Mouse (Mus musculus) adrenal gland, postnatal 25 days (tissue): ENCODE data around the gene Prkcb. TPM values are rescaled to one million over a fixed set of nuclear protein-coding genes. Genes with fewer than 3 reads are reported as not detected.

Experiments
- DNase-seq: peaks from one replicate; pipeline ENCODE4 v3.0.0; 2021; ENCODE audit warnings: mixed read lengths
- total RNA-seq: library from RNA; stranded (reverse); gene quantifications from 2 replicates; pipeline ENCODE4 v1.2.3, GENCODE M21; 2021

Gene Prkcb
- total RNA-seq, 1 experiment from 2014 or later = 10.7 TPM

DNA sequence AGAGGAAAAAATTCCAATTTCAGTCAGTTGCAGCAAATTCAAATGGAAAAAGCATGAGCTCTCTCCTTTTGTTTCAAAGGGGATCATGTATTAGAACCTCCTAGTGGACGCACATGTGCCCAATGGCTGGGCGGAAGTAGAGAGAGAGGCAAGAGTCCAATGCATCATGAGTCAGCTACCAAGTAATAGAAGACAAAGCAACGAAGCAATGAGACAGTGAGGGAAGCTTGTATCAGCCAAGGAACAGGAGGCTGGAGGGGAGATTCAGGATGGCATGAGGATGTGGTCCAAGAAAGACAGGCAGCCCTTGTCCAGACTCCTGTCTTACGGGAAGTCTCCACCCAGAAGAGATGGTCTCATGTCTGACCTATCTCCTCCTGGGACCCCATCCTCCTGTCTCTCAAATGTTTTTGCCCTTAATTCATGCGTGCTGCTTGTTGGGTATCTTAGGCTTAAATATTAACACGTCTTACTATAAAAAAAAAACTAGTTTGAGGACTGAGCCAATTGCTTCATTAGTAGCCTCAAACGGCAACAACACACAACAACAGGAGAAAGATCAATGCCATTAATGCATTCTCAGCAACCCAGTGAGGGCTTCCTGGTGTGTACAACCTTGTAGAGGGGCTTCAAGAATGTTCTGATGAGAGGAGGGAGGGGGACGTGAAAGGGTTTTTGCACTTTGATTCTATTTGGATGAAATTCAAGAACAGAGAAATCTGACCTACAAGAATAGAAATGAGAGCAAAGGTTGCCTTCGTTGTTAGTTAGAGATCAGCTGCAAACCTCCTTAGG, 245.2 kb downstream of the Prkcb start:
- DNase-seq = no peak

DNA sequence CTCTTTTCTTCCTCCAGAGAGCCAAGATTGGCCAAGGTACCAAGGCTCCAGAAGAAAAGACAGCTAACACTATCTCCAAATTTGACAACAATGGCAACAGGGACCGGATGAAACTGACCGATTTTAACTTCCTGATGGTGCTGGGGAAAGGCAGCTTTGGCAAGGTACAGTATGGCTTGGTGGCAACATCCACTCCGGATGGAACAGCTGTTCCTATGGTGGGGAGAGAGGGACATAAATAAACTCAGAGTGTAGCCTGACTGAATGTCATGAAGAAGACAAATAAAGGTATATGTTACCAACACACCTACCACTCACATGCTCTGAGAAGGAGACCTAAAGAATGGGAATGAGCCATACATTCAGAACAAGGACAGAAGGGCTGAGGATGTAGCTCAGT, 256.1 kb downstream of the Prkcb start:
- DNase-seq = no peak

DNA sequence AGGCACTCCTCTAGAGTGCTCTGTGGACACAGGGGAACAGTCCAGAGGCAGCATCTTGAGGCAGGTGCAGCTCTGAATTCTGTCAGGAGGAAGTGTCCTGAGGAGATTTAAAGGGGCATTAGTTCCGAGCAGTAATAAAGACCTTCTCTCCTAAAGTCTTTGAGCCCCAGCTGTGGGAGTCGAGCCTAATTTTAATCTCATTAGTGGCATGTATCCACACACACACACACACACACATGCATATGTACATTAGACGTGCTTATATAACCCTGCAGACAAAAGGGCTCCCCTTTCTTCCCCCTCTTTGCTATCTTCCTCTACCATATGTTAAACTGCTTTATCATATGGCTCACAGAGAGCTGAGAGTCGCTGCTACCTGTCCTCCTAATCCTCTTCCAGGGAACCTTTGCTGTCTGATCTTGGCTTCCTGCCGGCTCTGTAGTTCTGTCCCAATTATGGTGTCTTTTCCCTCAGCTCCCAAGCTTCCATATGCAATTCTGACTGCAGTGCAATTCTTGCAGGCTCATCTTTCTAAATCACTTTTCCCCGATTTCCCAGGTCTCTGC, 268.1 kb downstream of the Prkcb start:
- no peak for DNase-seq

DNA sequence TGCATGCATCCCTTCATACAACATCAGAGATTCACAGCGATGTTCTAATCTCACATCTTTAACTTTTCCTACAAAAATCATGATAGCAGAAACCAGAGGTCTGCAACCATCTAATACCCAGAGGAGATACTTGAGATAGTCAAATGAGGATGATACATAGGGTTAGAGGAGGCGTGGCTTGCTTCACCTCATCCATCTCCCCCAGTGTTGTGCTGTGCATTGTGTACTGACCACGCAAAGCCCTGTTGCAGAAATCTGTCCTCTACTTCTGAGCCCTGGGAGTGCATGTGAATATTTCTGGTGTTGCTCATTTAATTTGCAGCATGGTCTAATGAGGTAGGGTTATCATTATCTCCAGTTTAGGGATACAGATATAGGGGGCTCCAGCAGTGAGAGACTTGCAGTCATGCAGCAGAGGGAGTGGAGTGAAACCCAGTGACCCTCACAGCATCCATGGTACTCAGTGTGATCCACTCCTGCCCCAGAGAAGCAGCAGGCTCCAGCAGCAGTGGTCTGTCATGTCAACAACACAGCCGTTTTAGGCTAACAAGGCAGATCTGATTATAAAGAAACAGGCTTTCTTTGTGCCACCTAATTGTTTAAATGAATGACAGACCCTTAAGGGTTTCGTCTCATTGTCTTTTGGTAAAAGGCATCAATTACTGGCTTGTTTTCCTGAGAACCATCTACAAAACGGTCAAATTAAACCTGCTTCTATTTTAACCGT, 269.7 kb downstream of the Prkcb start:
- no peak for DNase-seq

DNA sequence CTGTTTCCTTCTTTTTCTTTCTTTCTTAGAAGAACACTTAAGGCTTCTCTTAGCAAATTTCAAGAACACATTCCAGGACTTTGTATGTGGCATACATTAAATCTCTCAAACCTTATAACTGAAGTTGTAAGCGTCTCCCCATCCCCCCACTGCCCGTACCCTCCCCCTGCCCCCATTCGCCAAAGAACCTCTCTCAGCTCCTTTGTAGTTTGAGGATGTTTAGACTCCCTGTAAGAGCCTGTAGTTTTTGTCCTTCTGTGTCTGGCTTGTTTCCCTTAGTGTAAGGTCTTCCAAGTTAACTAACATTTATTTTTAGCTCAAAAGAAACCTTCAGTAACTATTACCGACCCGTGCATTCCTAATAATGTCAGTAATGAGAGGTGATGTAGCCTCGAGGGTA, 270.4 kb downstream of the Prkcb start:
- DNase-seq = no peak

DNA sequence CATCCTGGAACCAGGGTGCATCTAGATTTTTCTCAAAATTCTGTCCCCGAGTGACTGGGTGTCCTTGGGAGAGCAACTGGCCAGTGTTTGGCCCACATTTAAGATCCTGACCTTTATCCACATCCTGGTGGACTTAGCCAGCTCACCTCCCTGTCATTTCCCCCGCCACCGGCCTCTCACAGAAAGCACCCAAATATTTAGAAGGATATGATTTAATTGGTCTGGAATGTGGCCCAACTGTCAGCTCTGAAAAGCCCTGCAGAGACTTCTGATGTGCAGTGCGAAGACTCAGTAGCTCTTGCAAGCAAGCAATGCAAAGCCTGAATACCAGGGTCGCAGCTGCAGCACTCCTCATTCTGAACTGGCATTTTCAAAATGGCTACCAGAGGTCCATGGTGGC, 274.0 kb downstream of the Prkcb start:
- peak; percentile 35 for DNase-seq

DNA sequence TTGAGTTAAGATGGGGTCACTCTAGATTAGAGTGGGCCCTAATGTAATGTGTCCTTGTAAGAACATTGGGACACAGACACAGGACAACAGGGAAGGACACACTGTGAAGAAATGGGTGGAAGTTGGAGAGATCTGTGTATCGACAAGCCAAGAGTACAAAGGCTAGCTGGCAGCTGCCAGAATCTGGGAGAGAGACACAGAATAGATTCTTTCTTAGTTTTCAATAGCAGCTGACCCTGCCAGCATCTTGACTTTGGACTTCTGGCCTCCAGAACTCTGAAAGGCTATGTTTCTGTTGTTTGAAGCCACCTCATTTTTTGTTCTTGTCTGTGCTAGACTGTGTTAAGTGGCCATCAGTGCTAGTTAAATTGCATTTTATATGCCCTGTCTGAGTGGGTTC, 276.8 kb downstream of the Prkcb start:
- no peak for DNase-seq

DNA sequence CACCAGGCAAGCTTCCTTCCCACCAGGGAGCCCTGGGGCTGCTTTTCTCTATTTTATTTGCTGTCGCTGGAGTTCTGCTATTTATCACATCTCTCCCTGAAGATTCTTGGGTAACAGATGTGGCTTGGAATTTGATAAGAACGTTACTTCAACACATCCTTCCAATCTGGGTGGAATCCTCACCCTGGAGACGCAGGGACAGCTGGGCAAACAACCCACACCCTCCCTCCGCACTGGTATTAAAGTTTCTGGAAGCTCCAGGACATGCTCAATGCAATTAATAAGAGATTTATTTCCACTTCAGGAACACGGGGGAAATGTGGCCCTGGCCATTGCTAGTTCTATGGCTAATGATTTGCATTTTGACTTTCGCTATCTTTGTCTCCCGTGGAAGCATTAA, 277.5 kb downstream of the Prkcb start:
- no peak for DNase-seq

DNA sequence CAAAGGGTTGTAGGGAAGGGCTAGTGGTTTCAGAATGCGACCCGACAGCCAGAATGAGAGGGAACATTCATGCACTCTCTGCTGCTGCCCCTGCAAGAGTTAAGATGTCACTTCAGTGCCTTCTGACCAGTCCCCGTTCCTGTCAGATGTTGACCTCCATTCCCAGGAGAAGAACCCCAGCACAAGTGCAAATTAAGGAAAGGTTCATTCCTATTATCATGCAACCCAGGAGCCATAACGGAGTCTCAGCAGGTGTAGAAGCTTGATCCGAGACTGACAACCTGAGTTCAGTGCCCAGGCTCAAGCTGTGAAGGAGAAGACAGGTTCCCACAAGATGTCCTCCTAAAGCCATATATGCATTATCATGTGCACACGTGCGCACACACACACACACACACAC, 280.2 kb downstream of the Prkcb start:
- DNase-seq = no peak

DNA sequence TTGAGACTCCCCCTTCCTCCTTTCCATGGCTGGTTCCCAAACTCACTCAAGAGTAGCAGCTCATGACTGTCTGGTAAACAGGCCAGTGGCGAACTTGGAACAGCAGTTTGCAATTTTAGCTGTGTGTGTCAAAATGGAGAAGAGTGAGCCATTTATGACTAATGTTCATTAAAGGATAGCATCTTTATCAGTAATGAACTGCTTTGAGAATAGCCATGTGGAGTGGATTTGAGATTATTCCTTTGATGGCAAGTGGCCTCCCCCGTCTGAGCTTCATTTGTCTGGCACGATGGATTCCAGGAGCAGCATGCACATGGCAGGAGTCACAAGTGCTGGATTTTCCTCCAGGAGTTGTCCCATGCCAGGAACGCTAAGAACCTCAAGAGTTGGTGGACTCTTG, 281.9 kb downstream of the Prkcb start:
- DNase-seq = no peak

DNA sequence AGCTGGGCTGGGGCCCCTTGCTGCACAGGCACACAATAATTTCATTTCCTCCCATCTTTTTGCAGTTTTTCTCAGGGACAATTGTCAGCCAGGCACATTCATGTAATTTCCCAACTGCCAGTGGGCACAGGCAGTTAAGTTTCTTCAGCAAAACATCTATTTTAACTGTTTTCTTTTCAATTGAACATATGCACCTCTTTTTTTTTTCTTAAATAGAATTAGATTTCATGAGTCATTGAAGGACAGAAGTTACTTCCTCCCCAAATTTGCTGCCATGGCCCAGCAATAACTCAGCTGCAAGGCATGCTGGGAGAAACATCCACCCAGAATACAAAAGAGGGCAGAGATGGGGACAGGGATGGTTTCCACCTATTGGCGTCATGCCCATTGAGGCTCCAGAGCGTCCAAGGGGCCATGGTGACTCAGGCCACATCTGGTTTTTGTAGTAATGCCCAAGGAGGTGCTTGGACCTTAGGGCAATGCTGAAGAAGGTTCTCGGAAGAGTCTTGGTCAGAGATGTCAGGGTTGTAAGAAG, 284.6 kb downstream of the Prkcb start:
- DNase-seq = no peak

DNA sequence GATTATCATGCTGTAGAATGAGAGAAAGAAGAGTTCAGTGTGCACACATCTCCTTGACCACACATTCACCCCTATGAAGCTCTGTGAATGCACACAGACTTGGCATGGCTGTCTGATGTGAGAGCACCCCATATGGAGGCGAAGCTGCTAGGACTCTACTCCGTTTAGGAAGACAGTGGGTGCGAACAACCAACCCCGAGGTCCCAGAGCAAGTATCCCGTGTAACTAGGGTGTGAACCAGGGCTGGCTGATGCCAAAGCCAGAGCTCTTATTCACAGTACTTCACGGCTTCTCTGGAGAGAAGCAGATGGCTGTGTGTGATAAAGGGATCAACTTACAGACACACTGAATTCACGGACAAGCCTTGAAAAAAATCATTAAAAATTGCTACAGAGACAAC, 285.9 kb downstream of the Prkcb start:
- DNase-seq = no peak

DNA sequence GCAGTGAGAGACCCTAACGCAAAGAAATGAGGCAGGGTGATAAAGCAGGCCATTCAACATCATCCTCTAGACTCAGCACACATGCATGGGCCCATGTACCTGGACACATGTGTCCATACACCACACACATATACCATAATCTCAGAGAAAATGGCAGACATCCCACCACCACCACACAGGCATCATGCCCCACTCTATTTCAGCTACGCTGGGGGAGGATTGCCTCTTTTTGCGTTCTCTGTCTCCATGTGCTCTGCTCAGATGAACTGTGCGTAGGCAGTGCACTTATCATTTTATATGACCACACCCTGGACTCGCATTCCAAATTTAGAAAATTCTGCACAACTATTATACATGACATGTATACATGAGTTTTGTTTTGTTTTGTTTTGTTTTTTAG, 286.5 kb downstream of the Prkcb start:
- no peak for DNase-seq

DNA sequence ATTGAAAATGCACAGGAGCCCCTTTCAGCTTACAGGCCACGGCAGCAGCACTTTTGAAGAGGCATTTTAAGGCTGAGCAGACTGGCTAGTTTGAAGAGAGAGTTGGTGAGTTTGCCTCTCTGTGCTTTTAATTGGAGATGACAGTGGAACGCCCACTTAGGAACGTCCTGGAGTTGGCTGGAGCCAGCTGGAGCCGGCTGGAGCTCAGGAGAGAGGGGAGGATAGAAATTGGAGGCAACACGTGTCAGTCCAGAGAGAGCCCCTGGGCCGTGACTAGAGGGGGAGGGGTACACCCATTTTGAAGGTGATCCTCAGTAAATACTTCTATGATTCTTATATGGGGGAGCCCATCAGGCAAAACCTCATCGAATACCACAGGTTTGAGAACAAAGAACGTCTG, 287.0 kb downstream of the Prkcb start:
- DNase-seq = no peak

DNA sequence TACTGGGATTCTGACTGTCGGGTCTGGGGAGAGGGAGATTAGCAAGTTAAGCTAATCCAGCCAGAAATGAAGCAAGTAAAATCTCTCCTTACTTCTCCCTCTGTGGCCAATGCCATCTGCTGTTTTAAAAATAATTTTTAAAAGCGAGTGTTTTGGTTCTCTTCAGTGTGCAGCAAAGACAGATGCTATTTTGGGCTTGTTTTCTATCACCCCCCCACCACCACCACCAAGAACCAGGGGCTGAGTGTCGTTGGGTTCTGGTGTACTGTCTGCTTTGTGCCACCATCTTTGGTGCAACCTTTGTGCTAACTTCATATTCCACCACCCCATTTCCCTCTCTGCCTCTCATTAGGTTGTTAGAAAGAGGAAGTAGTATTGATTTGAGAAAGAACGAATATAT, 289.0 kb downstream of the Prkcb start:
- no peak for DNase-seq

DNA sequence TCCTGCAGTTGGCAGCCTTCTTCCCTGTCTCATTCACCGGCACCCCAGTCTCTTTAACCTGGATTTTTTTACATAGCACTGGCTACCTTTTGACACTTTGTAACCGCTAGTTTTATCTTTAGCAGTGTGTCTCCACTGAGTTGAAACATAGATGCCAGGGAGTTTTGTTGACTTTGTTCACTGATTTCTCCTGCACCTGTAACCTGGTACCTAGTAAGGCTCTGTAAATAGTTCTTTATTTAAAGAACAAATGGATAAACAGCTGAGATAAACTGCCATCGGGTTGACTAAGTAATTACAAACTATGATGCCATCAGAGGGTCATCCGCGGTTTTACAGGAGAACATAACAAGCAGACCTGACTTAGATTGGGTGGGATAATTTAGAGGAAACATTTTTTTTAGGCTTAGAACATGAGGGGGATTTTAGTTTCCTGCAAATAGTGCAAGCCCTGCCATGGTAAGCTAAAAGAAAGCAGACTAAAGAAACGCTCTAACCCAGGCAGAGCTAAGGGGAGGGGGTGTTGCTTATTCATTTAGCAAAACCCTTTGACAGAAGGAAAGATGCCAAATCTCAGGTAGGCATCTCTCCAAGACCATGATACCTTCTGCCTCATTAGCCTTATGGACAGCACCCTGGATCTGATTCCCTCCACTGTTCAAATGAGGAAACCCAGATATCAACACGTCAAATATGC, 291.1 kb downstream of the Prkcb start:
- DNase-seq = no peak

DNA sequence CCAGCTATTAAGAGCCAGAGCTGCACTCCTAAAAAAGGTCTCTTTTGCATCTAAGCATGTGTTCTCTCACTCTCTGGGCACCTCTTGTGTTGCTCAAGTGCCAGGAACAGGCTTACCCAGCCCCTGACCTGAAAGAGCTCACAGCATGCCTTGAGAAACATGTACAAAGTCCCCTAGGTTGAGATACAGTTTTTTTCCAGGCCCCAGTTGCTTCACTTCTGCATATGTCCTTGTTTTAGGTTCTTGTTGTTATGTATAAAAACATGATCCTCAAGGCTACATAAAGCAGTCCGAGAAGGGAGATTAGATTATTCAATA, 291.6 kb downstream of the Prkcb start:
- DNase-seq = no peak

DNA sequence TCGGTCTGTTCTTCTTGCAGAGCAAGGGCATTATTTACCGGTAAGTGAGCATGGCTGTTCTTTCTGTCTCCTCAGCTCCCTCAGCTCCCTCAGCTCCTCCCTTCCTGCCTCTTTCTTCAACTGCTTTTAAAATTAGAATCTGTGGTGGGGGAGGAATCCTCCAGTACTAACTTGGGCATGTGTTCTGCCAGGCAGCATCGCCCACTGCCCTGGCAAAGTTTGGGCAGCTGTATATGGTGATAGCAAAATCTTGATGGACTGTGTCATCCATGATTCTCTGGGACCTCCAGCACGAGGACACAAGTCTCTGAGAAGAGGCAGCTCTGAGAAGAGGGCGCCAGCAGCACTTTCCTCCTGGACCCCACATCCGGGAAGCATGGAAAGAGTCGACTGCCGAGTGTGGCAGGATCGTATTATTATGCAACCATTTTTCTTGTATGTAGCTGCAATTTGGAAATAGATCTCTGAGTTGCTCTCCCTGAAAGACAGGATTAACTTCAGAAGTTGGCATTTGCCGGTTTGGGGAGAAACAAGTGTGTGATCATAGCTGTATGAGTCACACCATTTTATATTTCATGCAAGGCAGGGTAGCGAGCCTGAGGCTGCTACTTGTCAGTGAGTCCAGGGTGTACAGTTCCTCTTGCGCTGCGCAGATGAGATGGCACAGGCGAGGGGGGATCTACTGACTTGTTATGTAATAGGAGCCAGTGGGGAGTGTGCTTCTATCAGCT, 296.0 kb downstream of the Prkcb start:
- DNase-seq = no peak

DNA sequence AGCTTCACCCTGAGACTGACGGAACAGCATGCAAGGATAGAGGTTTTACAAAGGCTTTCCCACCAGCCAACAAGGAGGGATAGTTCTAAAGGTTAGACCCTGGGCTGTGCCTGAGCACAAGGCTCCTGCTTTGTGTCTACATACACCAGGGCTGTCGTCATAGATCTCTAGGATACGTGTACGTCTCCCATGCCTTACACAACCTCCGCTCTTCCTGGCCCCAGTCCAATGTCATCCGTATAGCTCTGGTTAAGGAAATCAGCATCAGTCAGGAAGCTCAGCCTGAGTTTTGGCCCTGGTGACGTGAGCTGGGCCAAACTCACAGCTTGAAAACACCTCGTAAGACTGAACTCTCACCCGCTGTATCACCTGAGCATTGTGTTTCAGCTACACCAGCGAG, 307.3 kb downstream of the Prkcb start:
- DNase-seq = no peak

DNA sequence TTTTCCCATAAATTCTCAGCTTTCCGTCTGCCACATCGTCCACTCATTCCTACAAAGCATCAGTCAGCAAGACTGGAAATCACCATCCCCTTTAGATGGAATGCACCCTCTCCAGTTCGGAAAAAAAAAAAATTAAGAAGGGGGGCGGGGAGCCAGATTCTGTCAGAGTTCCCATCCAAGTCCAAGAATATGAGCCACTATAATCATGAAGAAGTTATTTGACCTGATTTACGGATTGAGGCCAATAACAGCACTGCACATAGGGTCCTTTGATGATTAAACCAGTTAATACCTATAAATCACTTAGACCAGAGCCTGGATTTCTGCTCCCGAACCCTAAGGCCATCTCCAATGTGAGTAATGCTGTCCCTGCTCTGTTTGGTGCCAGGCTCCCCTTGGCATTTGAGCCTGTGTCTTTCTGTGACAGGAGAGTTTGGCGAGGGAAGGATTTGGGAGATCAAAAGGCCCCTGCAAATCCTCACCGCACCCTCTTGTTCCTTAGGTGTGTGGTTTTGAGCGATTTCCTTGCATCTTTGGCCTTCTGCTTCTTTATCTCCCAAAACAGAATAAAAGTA, 308.1 kb downstream of the Prkcb start:
- peak; percentile 18 for DNase-seq

DNA sequence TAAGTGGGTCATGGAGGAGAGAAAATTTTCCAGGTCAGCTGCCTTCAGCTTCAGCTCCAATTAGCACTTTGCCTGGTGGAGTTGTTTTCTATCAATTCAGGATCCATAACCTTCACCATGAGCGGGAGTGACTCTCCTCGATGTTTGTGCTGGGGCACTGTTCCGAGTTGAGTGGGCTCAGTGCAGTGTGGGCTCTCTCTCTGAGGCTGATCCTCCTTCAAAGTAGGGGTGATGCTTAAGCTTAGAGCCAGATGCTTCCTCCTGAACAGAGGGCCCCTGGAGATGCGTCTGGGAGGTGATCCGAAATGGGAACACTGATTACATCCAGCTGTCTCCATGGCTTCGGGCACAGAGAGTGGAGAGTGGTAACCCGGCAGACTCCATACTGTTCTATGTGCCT, 308.8 kb downstream of the Prkcb start:
- DNase-seq = no peak

DNA sequence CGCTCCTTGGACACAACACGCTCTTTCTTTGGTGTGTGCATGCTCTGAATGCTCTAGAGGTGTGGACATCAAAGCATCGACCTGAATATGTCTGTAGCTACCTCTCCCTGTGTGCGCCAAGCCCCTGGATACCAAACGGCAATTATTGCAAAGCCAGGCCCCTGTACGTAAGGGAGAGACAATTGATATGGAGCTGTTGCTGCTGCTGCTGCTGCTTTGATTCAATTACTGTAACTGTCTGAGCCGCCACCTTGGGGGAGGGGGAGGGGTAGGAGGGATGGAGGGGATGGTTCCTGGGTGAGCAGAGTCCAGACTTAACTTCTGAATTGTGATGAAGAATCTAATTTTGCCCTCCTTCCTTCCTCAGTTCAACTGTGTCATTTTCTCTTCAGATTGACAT, 312.3 kb downstream of the Prkcb start:
- DNase-seq = no peak
